Mouse (Mus musculus): ENCODE measurements around the gene Epm2aip1. TPM values are rescaled to one million over a fixed set of nuclear protein-coding genes. Genes with fewer than 3 reads are reported as not detected.
A peak's percentile ranks its signal among the peaks of the same experiment; 100 is the strongest.

The Epm2aip1 gene
- polyA plus RNA-seq, 1 experiment from 2014 or later: 24.4 TPM

DNA sequence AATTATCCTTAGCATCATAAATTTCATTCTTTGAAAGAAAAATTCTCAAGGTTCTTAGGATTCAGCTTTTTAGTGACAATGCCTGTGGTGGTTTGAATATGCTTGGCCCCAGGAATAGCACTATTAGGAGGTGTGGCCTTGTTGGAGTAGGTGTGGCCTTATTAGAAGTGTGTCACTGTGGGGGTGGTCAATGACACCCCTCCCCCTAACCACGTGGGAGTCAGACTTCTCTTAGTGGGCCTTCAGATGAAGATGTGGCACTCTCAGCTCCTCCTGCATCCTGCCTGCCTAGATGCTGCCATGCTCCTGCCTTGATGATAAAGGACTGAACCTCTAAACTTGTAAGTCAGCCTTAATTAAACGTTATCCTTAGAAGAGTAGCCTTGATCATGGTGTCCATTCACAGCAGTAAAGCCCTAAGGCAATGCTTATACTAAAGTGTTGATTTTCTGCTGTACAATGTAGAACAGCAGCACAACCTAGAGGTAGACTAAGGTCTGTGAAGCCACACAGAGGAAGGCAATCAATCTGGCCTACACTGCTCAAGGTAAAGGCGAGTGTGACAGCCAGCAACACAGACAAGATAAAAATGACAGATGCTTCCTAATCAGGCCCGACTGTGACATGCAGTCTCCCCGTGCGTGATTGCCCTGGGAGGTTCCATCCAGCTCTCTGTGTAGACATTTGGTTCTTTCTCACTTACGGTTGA, 19.4 kb upstream of the Epm2aip1 start:
- Histone ChIP-seq H3K27me3 (ENCODE audit: control insufficient read depth, insufficient read depth, low read depth, low read length) (no peaks in the 10 kb centered on the region), H3K4me1 (replicated peaks; ENCODE audit: control insufficient read depth, insufficient read depth, low read length) (no peaks in the 10 kb centered on the region), H3K9ac (ENCODE audit: low read length) (no peak overlapping the region), H3K36me3 (ENCODE audit: control insufficient read depth, insufficient read depth, low read length) (peaks cover 25% of the 10 kb centered on the region), H3K27ac (ENCODE audit: low read length) (no peak overlapping the region), H3K4me2 (ENCODE audit: low read depth, low read length) (no peak overlapping the region), H3K9me3 (ENCODE audit: control insufficient read depth, low read length) (no peaks in the 10 kb centered on the region), H3K4me3 (ENCODE audit: low read length) (no peak overlapping the region)
- 57% methylated on average over 7 of the region's 7 CpGs for WGBS
- ATAC-seq (ENCODE audit: low read depth): no peak

DNA sequence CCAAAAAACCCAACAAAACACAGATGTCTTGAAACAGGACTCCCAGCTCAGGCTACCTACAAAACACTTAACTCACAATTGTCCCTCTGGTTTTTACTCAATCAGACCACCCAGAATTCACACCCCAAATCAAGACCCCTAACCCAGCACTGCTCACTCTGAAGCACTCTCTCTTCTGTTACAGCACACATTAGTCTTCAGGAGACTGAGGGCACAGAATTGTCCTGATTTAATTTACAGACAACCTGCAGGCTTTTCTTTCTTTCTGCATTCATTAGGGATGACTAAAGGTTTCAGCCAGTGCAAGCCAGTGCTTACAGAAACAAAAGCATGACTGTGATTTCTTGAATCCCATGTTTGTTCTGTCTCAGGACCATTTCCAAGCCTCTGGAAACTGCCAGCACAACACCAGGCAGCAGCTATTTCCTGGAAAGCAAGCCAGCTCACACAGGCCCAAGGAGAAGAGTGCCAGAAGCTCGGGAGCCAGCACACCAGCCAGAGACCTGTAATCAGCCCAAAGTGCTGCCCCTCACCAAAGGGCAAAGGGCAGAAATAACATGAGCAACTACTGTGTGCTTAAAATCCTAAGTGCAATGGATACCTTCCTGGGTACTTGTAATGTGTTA, 11.3 kb upstream of the Epm2aip1 start:
- no peaks in the 10 kb centered on the region for H3K9me3 ChIP-seq (ENCODE audit: control insufficient read depth, low read length)
- H3K36me3 ChIP-seq (ENCODE audit: control insufficient read depth, insufficient read depth, low read length): peaks cover 25% of the 10 kb centered on the region
- H3K4me3 ChIP-seq (ENCODE audit: low read length): no peak overlapping the region
- no peaks in the 10 kb centered on the region for H3K27me3 ChIP-seq (ENCODE audit: control insufficient read depth, insufficient read depth, low read depth, low read length)
- H3K9ac ChIP-seq (ENCODE audit: low read length): no peak overlapping the region
- 26% methylated on average over 1 of the region's 1 CpGs for WGBS
- H3K4me2 ChIP-seq (ENCODE audit: low read depth, low read length): no peak overlapping the region
- no peaks in the 10 kb centered on the region for H3K4me1 ChIP-seq (replicated peaks; ENCODE audit: control insufficient read depth, insufficient read depth, low read length)
- no peak for ATAC-seq (ENCODE audit: low read depth)
- no peak overlapping the region for H3K27ac ChIP-seq (ENCODE audit: low read length)

DNA sequence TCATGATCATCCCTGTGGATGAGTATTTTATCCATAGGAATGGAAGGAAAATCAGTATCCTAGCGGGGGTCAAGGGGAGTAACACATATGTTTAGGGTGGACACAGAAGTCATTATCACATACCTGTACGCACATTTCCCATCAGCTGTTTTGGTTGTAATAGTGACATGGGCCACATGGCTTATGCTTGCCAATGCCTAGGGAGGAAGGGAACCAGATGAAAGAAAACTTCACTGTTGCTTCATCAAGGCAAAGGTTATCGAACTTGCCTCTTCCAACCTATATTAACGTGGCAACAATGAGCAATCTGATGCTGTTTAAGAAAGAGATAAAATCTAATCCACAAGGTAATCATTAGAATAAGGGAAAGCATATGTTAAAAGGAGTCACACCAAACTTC, 10.4 kb upstream of the Epm2aip1 start:
- Histone ChIP-seq H3K36me3 (ENCODE audit: control insufficient read depth, insufficient read depth, low read length) (peaks cover 26% of the 10 kb centered on the region), H3K9me3 (ENCODE audit: control insufficient read depth, low read length) (no peaks in the 10 kb centered on the region), H3K4me3 (ENCODE audit: low read length) (no peak overlapping the region), H3K27ac (ENCODE audit: low read length) (no peak overlapping the region), H3K27me3 (ENCODE audit: control insufficient read depth, insufficient read depth, low read depth, low read length) (no peaks in the 10 kb centered on the region), H3K4me2 (ENCODE audit: low read depth, low read length) (no peak overlapping the region), H3K9ac (ENCODE audit: low read length) (no peak overlapping the region), H3K4me1 (replicated peaks; ENCODE audit: control insufficient read depth, insufficient read depth, low read length) (no peaks in the 10 kb centered on the region)
- WGBS: 91% methylated on average over 4 of the region's 4 CpGs
- no peak for ATAC-seq (ENCODE audit: low read depth)

DNA sequence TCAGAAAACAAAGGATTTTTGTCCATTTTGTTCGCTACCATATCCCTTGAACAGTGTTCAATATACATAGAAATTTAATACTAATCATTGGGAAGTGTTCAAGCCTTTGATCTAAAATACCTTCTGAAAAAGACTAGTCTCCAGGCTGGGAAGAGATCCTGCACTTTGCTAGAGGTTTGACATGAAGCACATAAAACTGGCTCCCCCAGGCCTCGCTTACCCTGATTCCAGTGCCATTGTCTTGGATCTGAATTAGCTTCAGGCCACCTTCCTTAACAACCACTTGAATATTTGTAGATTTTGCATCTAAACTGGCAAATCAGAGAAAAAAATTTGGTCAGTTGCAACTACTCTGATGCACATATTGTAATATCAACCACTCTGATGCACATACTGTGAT, 3.7 kb upstream of the Epm2aip1 start:
- Histone ChIP-seq H3K4me2 (ENCODE audit: low read depth, low read length) (no peak overlapping the region), H3K9me3 (ENCODE audit: control insufficient read depth, low read length) (no peaks in the 10 kb centered on the region), H3K4me1 (replicated peaks; ENCODE audit: control insufficient read depth, insufficient read depth, low read length) (peaks cover 10% of the 10 kb centered on the region), H3K27ac (ENCODE audit: low read length) (no peak overlapping the region), H3K36me3 (ENCODE audit: control insufficient read depth, insufficient read depth, low read length) (peaks cover 11% of the 10 kb centered on the region; the same call in 1 of the 2 replicates), H3K27me3 (ENCODE audit: control insufficient read depth, insufficient read depth, low read depth, low read length) (no peaks in the 10 kb centered on the region), H3K9ac (ENCODE audit: low read length) (no peak overlapping the region), H3K4me3 (ENCODE audit: low read length) (no peak overlapping the region)
- WGBS: 98% methylated on average over 2 of the region's 2 CpGs
- no peak for ATAC-seq (ENCODE audit: low read depth)

- Histone ChIP-seq H3K36me3 (ENCODE audit: control insufficient read depth, insufficient read depth, low read length) (peaks cover 3% of the 10 kb centered on the region; the same call in 1 of the 2 replicates), H3K9ac (ENCODE audit: low read length) (peak overlapping the region; percentile 93), H3K4me1 (replicated peaks; ENCODE audit: control insufficient read depth, insufficient read depth, low read length) (peaks cover 30% of the 10 kb centered on the region), H3K9me3 (ENCODE audit: control insufficient read depth, low read length) (no peaks in the 10 kb centered on the region), H3K27ac (ENCODE audit: low read length) (peak overlapping the region; percentile 93), H3K4me3 (ENCODE audit: low read length) (peak overlapping the region; percentile 92), H3K4me2 (ENCODE audit: low read depth, low read length) (peak overlapping the region; percentile 76), H3K27me3 (ENCODE audit: control insufficient read depth, insufficient read depth, low read depth, low read length) (no peaks in the 10 kb centered on the region)
- no peak for ATAC-seq (ENCODE audit: low read depth)
- 7% methylated on average over 5 of the region's 5 CpGs for WGBS
Measured at GRCm38 (mm10) chr9:111270606-111271005, 1.1 kb upstream of the Epm2aip1 start.

GRCm38 (mm10) chr9:111271056-111271433, 684 bp upstream of the Epm2aip1 start:
- peaks cover 3% of the 10 kb centered on the region; the same call in 1 of the 2 replicates for H3K36me3 ChIP-seq (ENCODE audit: control insufficient read depth, insufficient read depth, low read length)
- H3K4me1 ChIP-seq (replicated peaks; ENCODE audit: control insufficient read depth, insufficient read depth, low read length): peaks cover 30% of the 10 kb centered on the region
- peak overlapping the region; percentile 93 for H3K27ac ChIP-seq (ENCODE audit: low read length)
- WGBS: under 1% methylated on average over 32 of the region's 32 CpGs
- H3K4me3 ChIP-seq (ENCODE audit: low read length): peak overlapping the region; percentile 92
- ATAC-seq (ENCODE audit: low read depth): peak; percentile 50
- no peaks in the 10 kb centered on the region for H3K27me3 ChIP-seq (ENCODE audit: control insufficient read depth, insufficient read depth, low read depth, low read length)
- peak overlapping the region; percentile 76 for H3K4me2 ChIP-seq (ENCODE audit: low read depth, low read length)
- H3K9me3 ChIP-seq (ENCODE audit: control insufficient read depth, low read length): no peaks in the 10 kb centered on the region
- peak overlapping the region; percentile 93 for H3K9ac ChIP-seq (ENCODE audit: low read length)

DNA sequence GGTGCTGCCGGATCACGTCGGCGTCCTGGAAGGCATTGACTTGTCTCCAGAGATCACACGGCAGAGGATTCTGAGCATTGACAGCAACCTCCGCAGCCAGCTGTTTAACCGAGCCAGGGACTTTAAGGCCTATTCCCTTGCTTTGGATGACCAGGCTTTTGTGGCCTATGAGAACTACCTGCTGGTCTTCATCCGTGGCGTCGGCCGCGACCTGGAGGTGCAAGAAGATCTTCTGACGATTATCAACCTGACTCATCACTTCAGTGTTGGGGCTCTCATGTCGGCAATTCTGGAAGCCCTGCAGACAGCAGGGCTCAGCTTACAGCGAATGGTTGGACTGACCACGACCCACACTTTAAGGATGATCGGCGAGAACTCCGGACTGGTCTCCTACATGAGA, 627 bp downstream of the Epm2aip1 start:
- H3K4me3 ChIP-seq (ENCODE audit: low read length): peak overlapping the region; percentile 98
- no peak for ATAC-seq (ENCODE audit: low read depth)
- 5% methylated on average over 19 of the region's 19 CpGs for WGBS

GRCm38 (mm10) chr9:111272996-111273785, 1.5 kb downstream of the Epm2aip1 start:
- ATAC-seq (ENCODE audit: low read depth): no peak
- H3K4me3 ChIP-seq (ENCODE audit: low read length): peak overlapping the region; percentile 98
- no peaks in the 10 kb centered on the region for H3K27me3 ChIP-seq (ENCODE audit: control insufficient read depth, insufficient read depth, low read depth, low read length)
- H3K27ac ChIP-seq (ENCODE audit: low read length): no peak overlapping the region
- H3K9ac ChIP-seq (ENCODE audit: low read length): peak overlapping the region; percentile 97
- H3K36me3 ChIP-seq (ENCODE audit: control insufficient read depth, insufficient read depth, low read length): peaks cover 4% of the 10 kb centered on the region; the same call in 1 of the 2 replicates
- 47% methylated on average over 15 of the region's 15 CpGs for WGBS
- H3K9me3 ChIP-seq (ENCODE audit: control insufficient read depth, low read length): no peaks in the 10 kb centered on the region
- peaks cover 35% of the 10 kb centered on the region for H3K4me1 ChIP-seq (replicated peaks; ENCODE audit: control insufficient read depth, insufficient read depth, low read length)
- peak overlapping the region; percentile 83 for H3K4me2 ChIP-seq (ENCODE audit: low read depth, low read length)

More for the DNA sequence above, 627 bp downstream of the Epm2aip1 start:
- H3K27ac ChIP-seq (ENCODE audit: low read length): peak overlapping the region; percentile 98
- H3K36me3 ChIP-seq (ENCODE audit: control insufficient read depth, insufficient read depth, low read length): peaks cover 4% of the 10 kb centered on the region; the same call in 1 of the 2 replicates
- peak overlapping the region; percentile 97 for H3K9ac ChIP-seq (ENCODE audit: low read length)
- peaks cover 35% of the 10 kb centered on the region for H3K4me1 ChIP-seq (replicated peaks; ENCODE audit: control insufficient read depth, insufficient read depth, low read length)
- H3K27me3 ChIP-seq (ENCODE audit: control insufficient read depth, insufficient read depth, low read depth, low read length): no peaks in the 10 kb centered on the region
- peak overlapping the region; percentile 83 for H3K4me2 ChIP-seq (ENCODE audit: low read depth, low read length)
- H3K9me3 ChIP-seq (ENCODE audit: control insufficient read depth, low read length): no peaks in the 10 kb centered on the region

DNA sequence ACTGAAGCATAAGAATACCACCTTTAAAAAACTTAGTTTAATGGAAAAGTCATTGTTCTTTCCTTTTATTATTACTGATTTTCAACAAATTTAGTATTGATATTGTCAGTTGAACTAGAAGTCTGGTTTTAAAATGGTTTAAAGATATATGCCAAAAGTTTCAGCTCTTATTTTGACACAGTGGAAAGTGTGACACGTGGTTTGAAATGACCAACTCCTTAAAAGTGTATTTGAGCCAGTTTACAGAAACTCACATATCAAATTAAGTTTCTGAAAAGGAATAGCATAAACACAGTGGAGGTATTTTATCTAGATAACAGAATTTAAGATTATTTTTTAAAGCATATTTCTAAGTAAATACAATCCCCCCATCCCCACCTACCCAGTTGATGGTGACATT, 2.2 kb downstream of the Epm2aip1 start:
- Histone ChIP-seq H3K9me3 (ENCODE audit: control insufficient read depth, low read length) (no peaks in the 10 kb centered on the region), H3K27me3 (ENCODE audit: control insufficient read depth, insufficient read depth, low read depth, low read length) (no peaks in the 10 kb centered on the region), H3K4me3 (ENCODE audit: low read length) (0 out of 2 replicates have a peak overlapping the region, but pooled peaks have one; percentile 2), H3K9ac (ENCODE audit: low read length) (no peak overlapping the region), H3K27ac (ENCODE audit: low read length) (no peak overlapping the region), H3K4me2 (ENCODE audit: low read depth, low read length) (peak overlapping the region; percentile 83), H3K4me1 (replicated peaks; ENCODE audit: control insufficient read depth, insufficient read depth, low read length) (peaks cover 39% of the 10 kb centered on the region), H3K36me3 (ENCODE audit: control insufficient read depth, insufficient read depth, low read length) (peaks cover 9% of the 10 kb centered on the region; the same call in 1 of the 2 replicates)
- WGBS: 55% methylated on average over 1 of the region's 1 CpGs
- ATAC-seq (ENCODE audit: low read depth): no peak
